Mouse (Mus musculus): ENCODE measurements around the gene Ech1.

The Ech1 gene

DNA sequence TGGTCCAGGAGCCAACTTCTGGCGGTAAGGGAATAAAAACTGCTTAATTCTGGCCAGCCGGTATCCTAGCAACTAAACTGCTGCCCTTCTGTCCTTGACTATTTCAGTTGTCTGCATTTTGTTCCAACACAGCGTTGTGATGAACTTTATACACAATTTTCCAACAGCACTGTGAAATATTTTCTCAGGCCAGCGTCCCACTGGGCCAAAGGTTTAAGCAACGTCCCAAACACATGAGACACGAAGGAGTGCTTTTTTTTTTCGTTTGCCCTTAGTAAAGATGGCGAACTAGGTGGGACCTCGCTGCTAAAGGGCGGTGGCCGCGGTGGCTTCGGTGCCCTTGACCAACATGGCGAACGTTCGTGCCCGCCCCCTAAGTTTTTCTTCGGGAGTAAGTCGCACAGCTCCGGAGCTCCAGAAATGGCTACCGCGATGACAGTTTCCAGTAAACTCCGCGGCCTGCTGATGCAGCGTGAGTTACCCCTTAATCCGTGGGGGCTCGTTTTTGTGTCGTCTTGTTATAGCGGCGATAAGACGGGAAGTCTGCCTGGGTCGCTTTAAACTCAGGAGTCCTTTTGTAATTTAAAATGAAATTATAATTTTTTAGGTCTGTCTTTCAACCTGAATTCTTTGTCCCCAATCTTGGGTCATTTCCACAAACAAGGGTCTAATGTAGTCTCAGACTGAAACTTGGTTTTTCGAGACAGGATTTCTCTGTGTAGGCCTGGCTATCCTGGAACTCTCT is at the start of gene Ech1:
Gene Ech1 (plus strand): TSS at position 277 of the 745 bp plus-strand sequence.
- DNase-seq (ENCODE audit: low spot score), result peak; percentile 93

DNA sequence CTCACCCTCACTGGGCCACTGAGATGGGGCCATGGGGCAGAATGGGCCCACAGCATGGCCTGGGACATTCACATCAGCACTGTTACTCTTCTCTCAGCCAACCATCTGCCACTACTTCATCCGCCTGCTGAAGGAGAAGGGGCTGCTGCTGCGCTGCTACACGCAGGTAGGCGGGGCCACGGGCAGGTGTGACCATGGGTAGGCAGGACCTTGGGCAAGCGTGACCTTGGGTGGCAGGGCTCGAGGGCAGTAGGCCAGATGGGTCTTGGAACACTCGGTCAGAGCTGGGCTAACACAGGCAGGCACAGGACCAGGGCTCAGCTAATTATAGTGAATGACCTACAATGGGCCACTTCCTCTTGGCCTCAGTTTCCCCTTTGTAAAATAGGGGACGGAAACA is 46.2 kb upstream of the Ech1 start:
- no peak for DNase-seq (ENCODE audit: low spot score)

- DNase-seq (ENCODE audit: low spot score), result peak; percentile 95
Observed at GRCm38 (mm10) chr7:28780067-28780658, 44.9 kb upstream of the Ech1 start.

GRCm38 (mm10) chr7:28780857-28781256 is 44.2 kb upstream of the Ech1 start:
- no peak for DNase-seq (ENCODE audit: low spot score)

GRCm38 (mm10) chr7:28781261-28781663 is 43.8 kb upstream of the Ech1 start:
- no peak for DNase-seq (ENCODE audit: low spot score)

DNA sequence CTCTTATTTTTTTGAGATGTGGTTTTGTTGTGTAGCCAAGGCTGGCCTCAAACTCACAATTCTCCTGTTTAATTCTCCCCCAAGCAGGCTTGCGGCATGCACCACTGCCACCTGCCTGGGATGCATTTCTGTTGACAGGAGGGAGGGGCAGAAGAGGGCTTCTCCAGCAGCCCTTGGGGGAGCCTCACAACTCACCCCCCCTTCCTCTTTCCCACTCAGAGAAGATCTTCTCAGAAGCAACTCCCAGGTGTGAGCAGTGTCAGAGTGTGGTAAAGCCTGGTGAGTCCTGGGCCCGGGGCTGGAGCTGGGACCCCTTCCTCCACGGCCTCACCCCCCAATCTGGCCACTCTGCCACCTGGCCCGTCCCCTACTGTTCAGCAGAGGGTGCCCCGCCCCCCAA is 39.9 kb upstream of the Ech1 start:
- no peak for DNase-seq (ENCODE audit: low spot score)

DNA sequence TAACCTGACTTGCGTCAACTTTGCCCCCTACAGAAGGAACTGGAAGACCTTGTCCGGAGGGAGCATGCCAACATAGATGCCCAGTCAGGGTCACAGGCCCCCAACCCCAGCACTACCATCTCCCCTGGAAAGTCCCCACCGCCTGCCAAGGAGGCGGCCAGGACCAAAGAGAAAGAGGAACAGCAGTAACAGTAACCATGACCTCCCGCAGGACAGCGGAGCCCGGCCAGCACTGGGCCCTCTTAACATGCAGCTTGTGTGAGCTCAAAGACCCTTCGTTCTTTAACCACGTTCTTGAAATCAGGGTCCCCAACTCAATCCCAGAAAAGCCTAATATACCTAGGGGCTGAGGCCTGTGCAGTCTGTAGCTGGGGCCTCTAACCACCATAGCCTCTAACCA is 37.1 kb upstream of the Ech1 start:
- no peak for DNase-seq (ENCODE audit: low spot score)

GRCm38 (mm10) chr7:28788307-28789195 is 36.5 kb upstream of the Ech1 start, which contains the start of gene Rinl:
TSS of gene Rinl (plus strand) at chr7:28788969.
- no peak for DNase-seq (ENCODE audit: low spot score)

GRCm38 (mm10) chr7:28789235-28789634 is 35.8 kb upstream of the Ech1 start:
- no peak for DNase-seq (ENCODE audit: low spot score)

GRCm38 (mm10) chr7:28790066-28790806 is 34.8 kb upstream of the Ech1 start:
- DNase-seq (ENCODE audit: low spot score), result peak; percentile 67

DNA sequence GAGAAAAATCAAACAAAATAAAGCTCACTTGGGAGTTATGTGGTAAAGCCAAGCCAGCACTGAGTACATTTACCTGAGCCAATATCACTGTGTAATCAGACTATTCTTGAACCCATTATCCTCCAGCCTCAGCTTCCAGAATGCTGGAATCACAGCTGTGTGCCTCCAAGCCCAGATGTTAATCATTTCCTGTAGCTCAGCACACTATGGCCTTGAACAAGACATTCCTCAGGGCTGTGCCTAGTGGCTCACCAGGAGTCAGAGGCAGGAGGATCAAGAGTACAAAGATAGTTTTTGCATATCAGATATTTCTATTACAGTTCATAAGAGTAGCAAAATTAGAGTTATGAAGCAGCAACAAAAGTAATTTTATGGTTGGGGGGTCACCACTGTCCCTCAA is 33.3 kb upstream of the Ech1 start:
- no peak for DNase-seq (ENCODE audit: low spot score)

DNA sequence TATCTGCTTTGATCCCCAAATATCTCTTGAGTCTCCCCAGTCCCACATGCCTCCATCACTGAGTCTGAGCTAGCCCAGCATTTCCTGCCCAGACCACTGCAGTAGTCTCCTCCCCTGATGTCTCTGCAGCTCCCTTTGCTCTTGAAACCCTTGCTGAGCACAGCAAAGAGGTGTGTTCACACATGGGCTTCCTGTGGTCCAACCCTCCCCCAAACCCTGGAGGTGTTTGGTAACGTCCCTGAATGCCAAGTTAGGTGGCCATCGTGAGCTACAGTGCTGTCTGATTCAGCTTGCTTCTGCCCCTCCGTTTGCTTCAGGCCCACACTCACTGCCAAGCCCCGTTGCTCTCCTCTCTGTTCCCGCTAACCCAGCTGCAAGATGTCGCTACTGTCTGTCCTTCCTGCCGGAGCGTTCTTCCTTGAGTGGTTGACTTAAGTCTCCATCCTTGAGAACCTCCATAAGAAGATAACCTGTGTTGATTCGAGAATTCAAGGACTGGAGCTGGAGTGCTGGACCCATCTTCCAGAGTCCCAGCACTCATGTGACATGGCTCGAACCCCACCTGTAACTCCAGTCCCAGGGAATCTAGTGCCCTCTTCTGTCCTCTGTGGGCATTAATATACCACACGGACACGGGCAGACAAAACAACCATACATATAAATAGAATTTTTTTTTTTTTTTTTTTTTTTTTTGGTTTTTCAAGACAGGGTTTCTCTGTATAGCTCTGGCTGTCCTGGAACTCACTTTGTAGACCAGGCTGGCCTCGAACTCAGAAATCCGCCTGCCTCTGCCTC is 32.4 kb upstream of the Ech1 start:
- DNase-seq (ENCODE audit: low spot score), result no peak

GRCm38 (mm10) chr7:28793834-28794233 is 31.2 kb upstream of the Ech1 start:
- DNase-seq (ENCODE audit: low spot score), result no peak

GRCm38 (mm10) chr7:28794496-28794895 is 30.5 kb upstream of the Ech1 start:
- no peak for DNase-seq (ENCODE audit: low spot score)

DNA sequence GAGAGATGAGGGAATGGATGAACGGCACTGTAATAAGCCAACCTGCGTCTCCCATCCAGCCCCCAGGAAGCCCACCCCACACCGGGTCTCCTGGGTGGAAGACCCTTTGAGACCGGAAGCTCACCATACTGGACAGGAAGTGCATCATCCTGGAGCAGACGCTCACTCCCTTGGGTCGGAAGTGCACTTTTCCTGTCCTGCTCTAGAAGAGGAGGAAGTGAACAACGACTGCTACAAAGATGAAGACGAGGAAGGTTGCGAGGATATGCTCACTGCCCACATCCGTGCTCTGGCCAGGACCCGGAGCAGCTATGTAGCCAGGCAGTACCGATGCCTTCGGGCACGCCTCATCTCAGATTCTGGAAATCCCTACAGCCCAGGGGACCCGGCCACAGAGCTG is 29.2 kb upstream of the Ech1 start:
- DNase-seq (ENCODE audit: low spot score), result no peak

DNA sequence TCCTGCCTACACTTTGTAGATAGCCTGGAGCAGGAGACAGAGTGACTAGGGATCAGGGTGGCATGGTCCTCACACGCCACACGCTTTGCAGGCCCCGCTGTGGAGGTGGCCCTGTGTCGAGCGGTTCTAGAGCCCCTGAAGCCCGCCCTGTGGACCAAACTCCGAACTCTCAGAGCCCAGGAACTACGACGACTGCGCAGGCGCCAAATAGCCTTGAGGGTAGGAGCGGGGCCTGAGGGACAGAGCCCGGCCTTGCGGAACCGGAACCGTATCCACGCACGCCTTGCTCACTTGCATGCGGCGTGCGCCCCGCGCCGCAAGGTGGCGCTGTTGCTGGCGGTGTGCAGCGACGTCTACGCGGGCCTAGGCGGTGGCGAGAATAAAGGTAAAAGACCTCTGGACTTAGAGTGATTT is 28.4 kb upstream of the Ech1 start:
- peak; percentile 90 for DNase-seq (ENCODE audit: low spot score)

GRCm38 (mm10) chr7:28799994-28800393 is 25.0 kb upstream of the Ech1 start:
- DNase-seq (ENCODE audit: low spot score), result no peak

- no peak for DNase-seq (ENCODE audit: low spot score)
Observed at GRCm38 (mm10) chr7:28801451-28801850, 23.6 kb upstream of the Ech1 start.

GRCm38 (mm10) chr7:28801901-28802670 is 22.9 kb upstream of the Ech1 start:
- DNase-seq (ENCODE audit: low spot score), result no peak

DNA sequence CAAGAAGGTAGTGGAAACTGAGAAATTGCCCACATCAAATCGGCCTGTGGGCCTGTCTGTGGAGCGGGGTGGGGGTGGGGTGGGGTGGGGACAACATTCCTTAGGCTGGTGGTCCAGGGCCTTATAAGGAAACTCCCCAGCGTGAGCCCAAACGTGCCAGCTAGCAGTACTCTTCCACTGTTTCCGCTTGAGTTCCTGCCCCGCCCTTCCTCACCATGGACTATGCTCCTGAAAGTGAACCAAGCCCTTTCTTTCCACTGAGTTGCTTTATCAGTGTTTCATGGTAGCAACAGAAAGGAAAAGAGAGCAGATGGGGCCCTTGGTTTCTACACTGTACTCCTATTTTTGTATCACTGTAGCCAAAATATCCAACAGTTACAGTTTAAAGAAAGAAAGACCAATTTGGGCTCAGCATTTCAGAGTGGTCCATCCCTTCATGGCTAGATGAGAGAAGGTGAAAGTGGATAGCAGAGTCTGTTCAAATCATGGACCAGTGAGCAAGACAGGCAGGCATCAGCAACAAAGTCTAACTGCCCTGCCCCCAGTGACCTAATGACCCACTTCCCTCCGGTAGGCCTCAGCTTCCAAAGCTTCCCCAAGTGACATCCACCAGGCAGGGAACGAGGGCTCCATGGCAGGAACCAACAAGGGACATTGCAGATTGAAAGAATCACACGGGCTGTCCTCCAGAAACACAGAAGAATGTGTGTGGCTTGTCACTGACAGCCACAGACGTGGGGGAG is 22.0 kb upstream of the Ech1 start:
- DNase-seq (ENCODE audit: low spot score), result no peak
